Mouse (Mus musculus) CH12.LX (cell line): Measurements from ENCODE around the gene Dscaml1. TPM values are rescaled to one million over a fixed set of nuclear protein-coding genes. Genes with fewer than 3 reads are reported as not detected.

Source experiments
- DNase-seq: peaks from one replicate; pipeline ENCODE4 v3.0.0-alpha.2; 2013; ENCODE audit errors: extremely low read depth
- H3K27ac ChIP-seq: 2 replicates; pipeline ENCODE4 v1.5.1; 2012; ENCODE audit warnings: low read depth, mild to moderate bottlenecking, control low read depth, moderate library complexity; ENCODE audit not compliant: insufficient read depth
- H3K27me3 ChIP-seq: replicated peaks from 2 replicates; pipeline ENCODE3; 2012; ENCODE audit warnings: inconsistent platforms
- H3K36me3 ChIP-seq, 2 experiments: replicated peaks in 1 of 2; 2 replicates each; pipeline versions ENCODE3 to v1.6.1; 2012; ENCODE audit warnings: inconsistent platforms in 1 of 2, low read length in 1 of 2, mild to moderate bottlenecking in 1 of 2, mixed read lengths in 1 of 2, moderate library complexity in 1 of 2; ENCODE audit not compliant: control insufficient read depth in 1 of 2, insufficient read depth in 1 of 2
- H3K4me1 ChIP-seq, 2 experiments: 2 replicates each; pipeline ENCODE4 v1.6.1; 2012; ENCODE audit warnings: inconsistent platforms in 1 of 2, moderate library complexity in 1 of 2; ENCODE audit not compliant: insufficient read depth in 2 of 2, control insufficient read depth in 1 of 2
- H3K4me2 ChIP-seq: 2 replicates; pipeline ENCODE4 v1.6.1; 2012; ENCODE audit warnings: low read depth, mild to moderate bottlenecking, control low read depth; ENCODE audit not compliant: poor library complexity, insufficient read depth, severe bottlenecking
- H3K4me3 ChIP-seq, 3 experiments: fragments of 150-350 bp in 1 of 3; sonication (generic) in 1 of 3; replicated peaks in 1 of 3; 2 replicates each; pipeline versions ENCODE3 to v1.5.1; 2011 to 2012; ENCODE audit warnings: low read depth in 2 of 3, low read length in 2 of 3, mild to moderate bottlenecking in 2 of 3, moderate library complexity in 2 of 3, control low read depth in 1 of 3, improper control_type of control experiment in 1 of 3, inconsistent platforms in 1 of 3, mixed read lengths in 1 of 3; ENCODE audit not compliant: poor library complexity in 1 of 3
- H3K79me2 ChIP-seq: replicated peaks from 2 replicates; pipeline ENCODE4 v1.6.1; 2012; ENCODE audit warnings: mild to moderate bottlenecking, moderate library complexity; ENCODE audit not compliant: control insufficient read depth, poor library complexity, insufficient read depth, severe bottlenecking; ENCODE audit errors: extremely low read depth
- H3K9ac ChIP-seq: 2 replicates; pipeline ENCODE4 v1.6.1; 2012; ENCODE audit warnings: low read depth, mild to moderate bottlenecking, control low read depth, moderate library complexity; ENCODE audit not compliant: insufficient read depth
- H3K9me3 ChIP-seq: replicated peaks from 2 replicates; pipeline ENCODE3; 2012; ENCODE audit warnings: low read length, inconsistent platforms, mixed read lengths
- BHLHE40 ChIP-seq: IDR thresholded peaks from 2 replicates; pipeline ENCODE4 v1.6.1; 2011; ENCODE audit warnings: mild to moderate bottlenecking, low read depth, low read length, improper control_type of control experiment
- CHD1 ChIP-seq: IDR thresholded peaks from 2 replicates; pipeline ENCODE4 v1.6.1; 2012; ENCODE audit warnings: low read depth, low read length, improper control_type of control experiment, inconsistent platforms
- CHD2 ChIP-seq: IDR thresholded peaks from 2 replicates; pipeline ENCODE4 v1.6.1; 2011; ENCODE audit warnings: low read length, improper control_type of control experiment
- E2F4 ChIP-seq: IDR thresholded peaks from 2 replicates; pipeline ENCODE4 v1.6.1; 2011; ENCODE audit warnings: low read depth, low read length, improper control_type of control experiment; ENCODE audit not compliant: insufficient replicate concordance
- EP300 ChIP-seq: IDR thresholded peaks from 2 replicates; pipeline ENCODE4 v1.6.1; 2011; ENCODE audit warnings: low read length, improper control_type of control experiment
- ETS1 ChIP-seq: conservative IDR thresholded peaks from 2 replicates; pipeline ENCODE4 v1.6.1; 2012; ENCODE audit warnings: low read depth, mild to moderate bottlenecking, inconsistent platforms, low read length, improper control_type of control experiment, moderate library complexity
- GABPA ChIP-seq: IDR thresholded peaks from 2 replicates; pipeline ENCODE4 v1.6.1; 2012; ENCODE audit warnings: low read depth, low read length, improper control_type of control experiment, inconsistent platforms; ENCODE audit not compliant: insufficient replicate concordance
- HCFC1 ChIP-seq: IDR thresholded peaks from 2 replicates; pipeline ENCODE4 v1.6.1; 2012; ENCODE audit warnings: low read depth, mild to moderate bottlenecking, inconsistent platforms, low read length, improper control_type of control experiment
- IRF4 ChIP-seq: IDR thresholded peaks from 2 replicates; pipeline ENCODE4 v1.6.1; 2014; ENCODE audit warnings: low read depth, mild to moderate bottlenecking, inconsistent platforms, low read length, improper control_type of control experiment
- JUN ChIP-seq: IDR thresholded peaks from 2 replicates; pipeline ENCODE4 v1.6.1; 2011; ENCODE audit warnings: low read depth, mild to moderate bottlenecking, low read length, improper control_type of control experiment, moderate library complexity; ENCODE audit not compliant: insufficient read depth
- KAT2A ChIP-seq: IDR thresholded peaks from 2 replicates; pipeline ENCODE4 v1.6.1; 2012; ENCODE audit warnings: low read length, improper control_type of control experiment, inconsistent platforms; ENCODE audit not compliant: insufficient replicate concordance
- MAFK ChIP-seq: IDR thresholded peaks from 2 replicates; pipeline ENCODE4 v1.6.1; 2011; ENCODE audit warnings: low read length, improper control_type of control experiment; ENCODE audit not compliant: insufficient replicate concordance
- MYC ChIP-seq: IDR thresholded peaks from 2 replicates; pipeline ENCODE4 v1.6.1; 2011; ENCODE audit warnings: low read depth, mild to moderate bottlenecking, improper control_type of control experiment, low read length
- NRF1 ChIP-seq: IDR thresholded peaks from 2 replicates; pipeline ENCODE4 v1.6.1; 2014; ENCODE audit warnings: low read depth, mild to moderate bottlenecking, inconsistent platforms, low read length, improper control_type of control experiment, moderate library complexity
- POLR2A ChIP-seq: IDR thresholded peaks from 2 replicates; pipeline ENCODE4 v1.6.1; 2011; ENCODE audit warnings: low read depth, mild to moderate bottlenecking, improper control_type of control experiment, low read length
- SIN3A ChIP-seq: IDR thresholded peaks from 2 replicates; pipeline ENCODE4 v1.6.1; 2012; ENCODE audit warnings: low read length, improper control_type of control experiment, inconsistent platforms
- SMC3 ChIP-seq: IDR thresholded peaks from 2 replicates; pipeline ENCODE4 v1.6.1; 2011; ENCODE audit warnings: low read depth, low read length, improper control_type of control experiment
- TBP ChIP-seq: conservative IDR thresholded peaks from 2 replicates; pipeline ENCODE4 v1.6.1; 2011; ENCODE audit warnings: low read depth, low read length, improper control_type of control experiment
- TCF12 ChIP-seq: IDR thresholded peaks from 2 replicates; pipeline ENCODE4 v1.6.1; 2014; ENCODE audit warnings: low read depth, mild to moderate bottlenecking, inconsistent platforms, low read length, improper control_type of control experiment
- UBTF ChIP-seq: IDR thresholded peaks from 2 replicates; pipeline ENCODE4 v1.6.1; 2012; ENCODE audit warnings: low read depth, mild to moderate bottlenecking, inconsistent platforms, low read length, improper control_type of control experiment, moderate library complexity
- USF1 ChIP-seq: IDR thresholded peaks from 2 replicates; pipeline ENCODE4 v1.6.1; 2014; ENCODE audit warnings: low read depth, mild to moderate bottlenecking, inconsistent platforms, low read length, improper control_type of control experiment
- USF2 ChIP-seq: conservative IDR thresholded peaks from 2 replicates; pipeline ENCODE4 v1.6.1; 2011; ENCODE audit warnings: low read depth, low read length, improper control_type of control experiment
- ZC3H11A ChIP-seq: IDR thresholded peaks from 2 replicates; pipeline ENCODE4 v1.6.1; 2012; ENCODE audit warnings: low read depth, mild to moderate bottlenecking, inconsistent platforms, low read length, improper control_type of control experiment
- ZKSCAN1 ChIP-seq: IDR thresholded peaks from 2 replicates; pipeline ENCODE4 v1.6.1; 2012; ENCODE audit warnings: low read depth, inconsistent platforms, low read length, improper control_type of control experiment, borderline replicate concordance
- dilution Hi-C: fragments of 300-500 bp; cut with MboI; formaldehyde crosslinking; loops from 2 replicates; pipeline ENCODE4 v1.14.3; 2020; ENCODE audit warnings: low sequenced_read_pairs; ENCODE audit not compliant: extremely low pct_unique_long_range_greater_than_20kb, extremely low pct_ligation_motif_present
- in situ Hi-C: fragments of 300-500 bp; cut with MboI; formaldehyde crosslinking; loops from 3 replicates; pipeline ENCODE4 v1.14.3; 2019; ENCODE audit warnings: low sequenced_read_pairs, low pct_ligation_motif_present, low pct_unique_long_range_greater_than_20kb, mixed read lengths
- polyA plus RNA-seq: library from polyadenylated mRNA; unstranded; fragments of >175 nt; gene quantifications from 2 replicates; pipeline ENCODE4 v1.2.1, GENCODE M21; 2012; ENCODE audit warnings: low read depth; ENCODE audit not compliant: insufficient read length
- total RNA-seq, 2 experiments: library from RNA; depleted of rRNA; stranded (reverse); fragments of 300-350 nt in 1 of 2; fragments of >200 nt in 1 of 2; gene quantifications; 2 replicates each; pipeline ENCODE4 v1.2.3; 2012 to 2014

Gene Dscaml1
- total and polyA plus RNA-seq, 3 experiments: not detected

- Histone ChIP-seq H3K9ac (no peak overlapping the region), H3K4me1 (peaks cover 4 to 16% of the 10 kb centered on the region in 2 experiments; a peak in 3 of 4 replicates), H3K36me3 (no peaks in the 10 kb centered on the region), H3K9me3 (no peaks in the 10 kb centered on the region), H3K27me3 (no peaks in the 10 kb centered on the region), H3K4me3 (no peak overlapping the region), H3K79me2 (no peaks in the 10 kb centered on the region), H3K27ac (no peak overlapping the region), H3K4me2 (no peak overlapping the region)
- no peak for DNase-seq
- in situ Hi-C loops: no loop called here
- dilution Hi-C loops: no loop called here
- TF ChIP-seq USF1 (no peak), IRF4 (no peak), CHD2 (no peak), USF2 (no peak), TCF12 (no peak), JUN (no peak), ZC3H11A (no peak), KAT2A (no peak), NRF1 (no peak), POLR2A (no peak), HCFC1 (no peak), E2F4 (no peak), MAFK (no peak)
These were observed 84.5 kb downstream of the Dscaml1 start for GRCm38 (mm10) chr9:45510806-45511546.

GRCm38 (mm10) chr9:45517993-45518705, 91.7 kb downstream of the Dscaml1 start:
- Histone ChIP-seq H3K9me3 (no peaks in the 10 kb centered on the region), H3K79me2 (no peaks in the 10 kb centered on the region), H3K36me3 (no peaks in the 10 kb centered on the region), H3K27ac (no peak overlapping the region), H3K4me1 (peaks cover 19 to 53% of the 10 kb centered on the region in 2 experiments), H3K4me2 (no peak overlapping the region), H3K4me3 (no peak overlapping the region), H3K27me3 (no peaks in the 10 kb centered on the region), H3K9ac (no peak overlapping the region)
- no peak for DNase-seq
- in situ Hi-C loops: no loop called here
- dilution Hi-C loops: no loop called here
- TF ChIP-seq MYC (no peak), ETS1 (no peak), SIN3A (no peak), USF2 (no peak), GABPA (no peak), MAFK (no peak), TBP (no peak), SMC3 (no peak), BHLHE40 (no peak), EP300 (no peak), CHD1 (no peak), E2F4 (no peak), ZKSCAN1 (no peak), HCFC1 (no peak), UBTF (no peak)
